16 mouse cellular contexts compared by ENCODE assay signal in the genomic region with DNA sequence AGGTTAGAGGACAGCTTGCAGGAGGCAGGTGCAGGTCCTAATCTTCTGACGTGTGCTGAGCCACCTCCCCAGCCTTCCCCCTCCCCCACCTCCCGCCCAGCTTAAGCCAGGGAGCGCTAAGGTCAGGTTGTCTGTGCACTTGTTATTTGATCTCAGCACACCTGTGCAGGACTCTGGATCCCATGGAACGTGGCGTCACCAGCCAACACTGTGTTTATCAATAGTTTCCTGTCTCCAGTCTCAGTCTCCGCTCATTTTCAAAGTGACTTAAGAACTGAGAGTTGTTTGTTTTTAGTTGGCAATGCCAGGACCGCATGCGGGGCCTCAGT. TPM values are rescaled to one million over a fixed set of nuclear protein-coding genes. Genes with fewer than 3 reads are reported as not detected.
DNase-seq lines count a peak whose midpoint lies in the region; ATAC-seq and TF ChIP-seq lines count a peak whose summit lies in the region.
"Had no signal": no experiment of that assay in that cellular context is flagged by ENCODE, and none has a peak within 500 bp of the region (broad histone marks: within the 10 kb centered on the region; RNA-seq: fewer than 3 reads in every experiment).

No protein-coding gene starts in this region.

- no peak for TF ChIP-seq CTCF in gastrocnemius, adult 2 months (IDR thresholded peaks at IDR 0.05)
- no peak for TF ChIP-seq CTCF in lung, embryonic 14.5 days (IDR thresholded peaks at IDR 0.05; ENCODE audit: low read depth)
- TF ChIP-seq CTCF in stomach, postnatal 0 days (IDR thresholded peaks at IDR 0.05; ENCODE audit: low read depth) = no peak
- TF ChIP-seq CTCF in forebrain, postnatal 0 days (IDR thresholded peaks at IDR 0.05; ENCODE audit: low read depth) = no peak

- no peaks in the 10 kb centered on the region for H3K9me3 ChIP-seq in lung, embryonic 14.5 days (ENCODE audit: low read depth, low read length)
- H3K9me3 ChIP-seq in liver, embryonic 13.5 days (replicated peaks) = no peaks in the 10 kb centered on the region
- H3K9me3 ChIP-seq in stomach, postnatal 0 days (ENCODE audit: control insufficient read depth, low read length) = no peaks in the 10 kb centered on the region
- no peaks in the 10 kb centered on the region for H3K9me3 ChIP-seq in forebrain, postnatal 0 days (ENCODE audit: low read length)
- H3K9me3 ChIP-seq: forebrain, embryonic 13.5 days; lung, embryonic 15.5 days had no signal

- peaks cover 8% of the 10 kb centered on the region; the same call in 1 of the 2 replicates for H3K4me1 ChIP-seq in lung, embryonic 14.5 days (ENCODE audit: insufficient read depth)
- H3K4me1 ChIP-seq in liver, embryonic 13.5 days (replicated peaks) = peaks cover 52% of the 10 kb centered on the region
- H3K4me1 ChIP-seq in stomach, postnatal 0 days (replicated peaks; ENCODE audit: control insufficient read depth, insufficient read depth) = peaks cover 3% of the 10 kb centered on the region; the same call in 1 of the 2 replicates
- H3K4me1 ChIP-seq in forebrain, postnatal 0 days (ENCODE audit: insufficient read depth) = no peaks in the 10 kb centered on the region

- no peak for ATAC-seq in lung, embryonic 14.5 days (ENCODE audit: insufficient read depth)
- peak; percentile 16; the same call in 1 of the 2 replicates for ATAC-seq in liver, embryonic 13.5 days (ENCODE audit: low read depth)
- ATAC-seq in stomach, postnatal 0 days (ENCODE audit: low FRiP score, low TSS enrichment) = peak; percentile 58
- ATAC-seq in forebrain, postnatal 0 days = no peak
- ATAC-seq: forebrain, embryonic 13.5 days; hindbrain, embryonic 16.5 days; midbrain, embryonic 16.5 days had no signal

- H3K4me2 ChIP-seq in lung, embryonic 14.5 days = no peak overlapping the region
- H3K4me2 ChIP-seq in liver, embryonic 13.5 days = no peak overlapping the region
- H3K4me2 ChIP-seq in stomach, postnatal 0 days (replicated peaks; ENCODE audit: low read depth) = no peak overlapping the region
- H3K4me2 ChIP-seq in forebrain, postnatal 0 days (ENCODE audit: low read depth) = no peak overlapping the region
- H3K4me2 ChIP-seq: forebrain, embryonic 13.5 days; lung, embryonic 15.5 days had no signal

- no peak for DNase-seq in gastrocnemius, adult 2 months
- no peak for DNase-seq in gastrocnemius, postnatal 4 days (ENCODE audit: low spot score in 2 of 2)
- peak; percentile 28 for DNase-seq in lung, embryonic 14.5 days
- DNase-seq in lung, postnatal 4 days = no peak
- DNase-seq in liver, embryonic 13.5 days = no peak
- peak; percentile 84 for DNase-seq in stomach, postnatal 0 days (ENCODE audit: low spot score)
- no peak for DNase-seq in thymus, adult 18-20 months
- DNase-seq in forebrain, postnatal 0 days = no peak
- DNase-seq: cerebellum, postnatal 25 days; right cerebral cortex, postnatal 4 days; thymus, postnatal 4 days had no signal

- no peaks in the 10 kb centered on the region for H3K36me3 ChIP-seq in lung, embryonic 14.5 days (ENCODE audit: insufficient read depth)
- no peaks in the 10 kb centered on the region for H3K36me3 ChIP-seq in liver, embryonic 13.5 days
- no peaks in the 10 kb centered on the region for H3K36me3 ChIP-seq in stomach, postnatal 0 days (ENCODE audit: control insufficient read depth, insufficient read depth, low read length)
- no peaks in the 10 kb centered on the region for H3K36me3 ChIP-seq in forebrain, postnatal 0 days (ENCODE audit: insufficient read depth)
- H3K36me3 ChIP-seq: lung, embryonic 15.5 days had no signal

- H3K27ac ChIP-seq in gastrocnemius, adult 2 months = peak overlapping the region; percentile 49; the same call in 1 of the 2 replicates
- no peak overlapping the region for H3K27ac ChIP-seq in lung, embryonic 14.5 days (ENCODE audit: low read depth)
- no peak overlapping the region for H3K27ac ChIP-seq in liver, embryonic 13.5 days
- no peak overlapping the region for H3K27ac ChIP-seq in stomach, postnatal 0 days (replicated peaks)
- no peak overlapping the region for H3K27ac ChIP-seq in forebrain, postnatal 0 days (ENCODE audit: low read depth, low read length)
- H3K27ac ChIP-seq: forebrain, embryonic 13.5 days; lung, embryonic 15.5 days had no signal

- H3K4me3 ChIP-seq in gastrocnemius, adult 2 months = no peak overlapping the region
- H3K4me3 ChIP-seq in lung, embryonic 14.5 days (ENCODE audit: low read depth, low read length) = no peak overlapping the region
- no peak overlapping the region for H3K4me3 ChIP-seq in liver, embryonic 13.5 days (replicated peaks)
- H3K4me3 ChIP-seq in stomach, postnatal 0 days (ENCODE audit: low read depth, low read length) = no peak overlapping the region
- no peak overlapping the region for H3K4me3 ChIP-seq in forebrain, postnatal 0 days (ENCODE audit: low read depth, low read length)
- H3K4me3 ChIP-seq: forebrain, embryonic 13.5 days; lung, embryonic 15.5 days; megakaryocyte, embryonic 14.5 days had no signal

- TF ChIP-seq EP300 in stomach, postnatal 0 days (optimal IDR thresholded peaks at IDR 0.05) = no peak

- intact Hi-C loops in gastrocnemius, adult 2 months (cut with DNase I) = no loop called here

- no peak overlapping the region for H3K9ac ChIP-seq in lung, embryonic 14.5 days
- no peak overlapping the region for H3K9ac ChIP-seq in liver, embryonic 13.5 days
- no peak overlapping the region for H3K9ac ChIP-seq in stomach, postnatal 0 days (ENCODE audit: low read length)
- H3K9ac ChIP-seq in forebrain, postnatal 0 days = no peak overlapping the region
- H3K9ac ChIP-seq: forebrain, embryonic 13.5 days; lung, embryonic 15.5 days had no signal

- 15% methylated on average over 8 of the region's 8 CpGs for WGBS in lung, embryonic 14.5 days
- WGBS in liver, embryonic 13.5 days (ENCODE audit: insufficient replicate concordance) = 44% methylated on average over 8 of the region's 8 CpGs
- 16% methylated on average over 8 of the region's 8 CpGs for WGBS in stomach, postnatal 0 days
- 44% methylated on average over 8 of the region's 8 CpGs for WGBS in forebrain, postnatal 0 days

- no peaks in the 10 kb centered on the region for H3K27me3 ChIP-seq in lung, embryonic 14.5 days (ENCODE audit: insufficient read depth, low read length)
- no peaks in the 10 kb centered on the region for H3K27me3 ChIP-seq in liver, embryonic 13.5 days
- no peaks in the 10 kb centered on the region for H3K27me3 ChIP-seq in stomach, postnatal 0 days (ENCODE audit: control insufficient read depth, insufficient read depth, low read length)
- H3K27me3 ChIP-seq in forebrain, postnatal 0 days (ENCODE audit: insufficient read depth, low read length) = no peaks in the 10 kb centered on the region
- H3K27me3 ChIP-seq: forebrain, embryonic 13.5 days; lung, embryonic 15.5 days had no signal

RNA-seq across cellular contexts. Expression of gene Slc25a33, which starts 19.9 kb away (rescaled TPM):
- 10 to 100 TPM; 11.3 to 11.7 TPM for total RNA-seq in gastrocnemius, adult 2 months (2021)
- 1 to 10 TPM; 5.8 to 9.0 TPM for total RNA-seq in gastrocnemius, postnatal 4 days (2021)
- 8.7 and 9.6 TPM in 2 replicates for polyA plus RNA-seq in lung, embryonic 14.5 days (2014; fragmentation: Nextera tagmentation; extraction: Ambion mirVana)
- 13.4 and 14.1 TPM in 2 replicates for polyA plus RNA-seq in liver, embryonic 13.5 days (2015; fragmentation: Nextera tagmentation; extraction: Ambion mirVana)
- 21.7 and 22.4 TPM in 2 replicates for polyA plus RNA-seq in stomach, postnatal 0 days (2015; fragmentation: Nextera tagmentation; extraction: Ambion mirVana)
- 12.5 and 18.6 TPM in 2 replicates for total RNA-seq in forebrain, postnatal 0 days (2014; rRNA removed)
- 26.5 and 29.7 TPM in 2 replicates for polyA plus RNA-seq in forebrain, postnatal 0 days (2015; fragmentation: Nextera tagmentation; extraction: Ambion mirVana)

RNA-seq across cellular contexts. Expression of gene Tmem201, which starts 56.1 kb away (rescaled TPM):
- total RNA-seq in gastrocnemius, adult 2 months (2021) = 10 to 100 TPM; 37.2 to 51.0 TPM
- 10 to 100 TPM; 60.5 to 67.7 TPM for total RNA-seq in gastrocnemius, postnatal 4 days (2021)
- 24.7 and 30.3 TPM in 2 replicates for polyA plus RNA-seq in lung, embryonic 14.5 days (2014; fragmentation: Nextera tagmentation; extraction: Ambion mirVana)
- polyA plus RNA-seq in liver, embryonic 13.5 days (2015; fragmentation: Nextera tagmentation; extraction: Ambion mirVana) = 6.9 and 8.4 TPM in 2 replicates
- 7.5 and 8.6 TPM in 2 replicates for polyA plus RNA-seq in stomach, postnatal 0 days (2015; fragmentation: Nextera tagmentation; extraction: Ambion mirVana)
- 38.6 and 50.7 TPM in 2 replicates for total RNA-seq in forebrain, postnatal 0 days (2014; rRNA removed)
- polyA plus RNA-seq in forebrain, postnatal 0 days (2015; fragmentation: Nextera tagmentation; extraction: Ambion mirVana) = 31.9 and 39.6 TPM in 2 replicates

Comparison
In these comparisons a context has a peak if more than half of its experiments do, and no peak if none do; other contexts are left out.
1. DNase-seq: peak in lung, embryonic 14.5 days (single experiment) and stomach, postnatal 0 days (single experiment); none in gastrocnemius, adult 2 months (single experiment), gastrocnemius, postnatal 4 days (0 of 2), lung, postnatal 4 days (0 of 2), liver, embryonic 13.5 days (single experiment), thymus, adult 18-20 months (0 of 2) and forebrain, postnatal 0 days (single experiment).
2. ATAC-seq: peak in liver, embryonic 13.5 days (single experiment) and stomach, postnatal 0 days (single experiment); none in lung, embryonic 14.5 days (single experiment) and forebrain, postnatal 0 days (single experiment).